Mouse (Mus musculus) hindbrain, postnatal 0 days (tissue): Measurements from ENCODE around the gene Clpsl2. TPM values are rescaled to one million over a fixed set of nuclear protein-coding genes. Genes with fewer than 3 reads are reported as not detected.

Experiments
- ATAC-seq: fragments of 200-750 bp; cut with Nextera tagmentation; 2 replicates; pipeline ENCODE4 v1.8.0; 2017; ENCODE audit warnings: mild to moderate bottlenecking, moderate TSS enrichment, moderate library complexity
- DNase-seq: peaks from one replicate; pipeline ENCODE4 v3.0.0-alpha.2; 2015; ENCODE audit warnings: low spot score
- H3K27ac ChIP-seq: fragments of 300-500 bp; sonication (generic); 2 replicates; pipeline ENCODE4 v1.5.1; 2014; ENCODE audit warnings: mild to moderate bottlenecking
- H3K27me3 ChIP-seq: fragments of 300-500 bp; sonication (generic); 2 replicates; pipeline ENCODE4 v1.6.1; 2014; ENCODE audit warnings: low read length, mixed read lengths; ENCODE audit not compliant: insufficient read depth
- H3K36me3 ChIP-seq: fragments of 300-500 bp; sonication (generic); 2 replicates; pipeline ENCODE4 v1.6.1; 2014; ENCODE audit warnings: low read length, mixed read lengths; ENCODE audit not compliant: insufficient read depth
- H3K4me1 ChIP-seq: fragments of 300-500 bp; sonication (generic); 2 replicates; pipeline ENCODE4 v1.6.1; 2014; ENCODE audit warnings: antibody characterized with exemption, low read length, mixed read lengths; ENCODE audit not compliant: insufficient read depth
- H3K4me2 ChIP-seq: fragments of 300-500 bp; sonication (generic); 2 replicates; pipeline ENCODE4 v1.6.1; 2014; ENCODE audit warnings: low read depth, mild to moderate bottlenecking, low read length, moderate library complexity, mixed read lengths
- H3K4me3 ChIP-seq: fragments of 300-500 bp; sonication (generic); 2 replicates; pipeline ENCODE4 v1.5.1; 2014; ENCODE audit warnings: low read length
- H3K9ac ChIP-seq: fragments of 300-500 bp; sonication (generic); replicated peaks from 2 replicates; pipeline ENCODE4 v1.6.1; 2014; ENCODE audit warnings: mild to moderate bottlenecking, low read length, moderate library complexity, mixed read lengths
- H3K9me3 ChIP-seq: fragments of 300-500 bp; sonication (generic); 2 replicates; pipeline ENCODE4 v1.6.1; 2016; ENCODE audit warnings: low read length, mixed read lengths
- CTCF ChIP-seq: IDR thresholded peaks from 2 replicates; pipeline ENCODE4 v1.5.1; 2016; ENCODE audit warnings: antibody characterized with exemption, control low read depth, low read depth
- WGBS: fragments of 180-500 bp; shearing (Covaris S2); extraction: QIAGEN DNeasy Blood & Tissue Kit; methylation state at CpG from one replicate; pipeline ENCODE4 v1.1.7; 2014; 5-methylcytosine and 5-hydroxymethylcytosine counted together
- polyA plus RNA-seq: library from polyadenylated mRNA; unstranded; fragments of >200 nt; fragmentation: Nextera tagmentation; extraction: Ambion mirVana; gene quantifications from 2 replicates; pipeline ENCODE4 v1.2.1, GENCODE M21; 2015
- total RNA-seq: library from RNA; depleted of rRNA; stranded (reverse); fragments of >200 nt; gene quantifications from 2 replicates; pipeline ENCODE4 v1.2.3, GENCODE M21; 2014

Clpsl2 gene
- total and polyA plus RNA-seq, 2 experiments from 2014 or later, result not detected

DNA sequence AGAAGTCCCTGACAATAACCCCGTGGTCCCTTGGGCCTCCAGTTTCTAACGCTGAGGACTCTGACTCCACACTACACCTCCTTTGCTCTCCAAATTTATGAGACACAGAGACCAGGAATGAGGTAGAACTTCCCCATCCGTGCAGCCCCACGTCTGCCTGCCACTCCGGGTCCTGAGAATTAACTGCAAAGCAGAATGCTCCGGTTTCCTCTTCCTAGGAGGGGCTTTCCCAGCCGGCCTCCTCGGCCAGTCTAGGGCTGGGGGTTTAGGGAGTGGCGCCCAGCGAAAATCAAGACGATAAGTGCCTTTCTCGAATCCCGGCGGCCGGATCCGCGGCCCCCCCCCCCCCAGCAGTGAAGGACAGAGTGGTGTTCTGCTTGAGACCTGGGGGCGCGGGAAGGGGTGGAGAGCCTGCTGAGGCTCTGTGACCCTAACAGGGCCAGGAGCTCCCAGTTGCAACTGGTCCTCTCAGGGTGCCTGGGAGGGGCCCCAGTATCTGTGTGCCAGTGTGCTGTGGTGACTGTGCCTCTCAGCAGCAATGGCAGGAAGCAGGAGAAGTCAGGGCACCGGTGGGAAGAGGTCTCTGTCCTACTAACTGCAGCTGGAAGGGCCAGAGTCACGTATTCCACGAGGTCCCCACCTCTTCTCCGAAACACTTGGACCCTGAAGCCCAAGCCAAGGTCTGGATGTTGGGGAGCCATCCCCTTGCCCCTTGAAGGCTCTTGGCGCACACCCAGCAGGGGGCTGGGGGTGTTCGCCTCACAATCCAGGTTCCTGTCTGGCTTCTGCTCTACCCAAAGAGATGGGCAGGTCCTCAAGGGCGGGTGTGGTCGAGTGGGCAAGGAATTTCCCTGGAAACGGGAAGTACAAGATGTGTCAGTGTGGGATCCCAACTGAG, 38.5 kb upstream of the Clpsl2 start:
- H3K4me1 ChIP-seq, result 0 out of 2 replicates have a peak, but pooled peaks cover 6% of the 10 kb centered on the region
- ATAC-seq (no peak), DNase-seq (no peak)
- H3K9me3 ChIP-seq, result no peaks in the 10 kb centered on the region
- H3K4me3 ChIP-seq, result no peak overlapping the region
- WGBS, result 8% methylated on average over 28 of the region's 28 CpGs
- no peaks in the 10 kb centered on the region for H3K27me3 ChIP-seq
- TF ChIP-seq CTCF, result no peak
- no peak overlapping the region for H3K27ac ChIP-seq
- no peak overlapping the region for H3K9ac ChIP-seq
- peak overlapping the region; percentile 39 for H3K4me2 ChIP-seq
- H3K36me3 ChIP-seq, result no peaks in the 10 kb centered on the region

DNA sequence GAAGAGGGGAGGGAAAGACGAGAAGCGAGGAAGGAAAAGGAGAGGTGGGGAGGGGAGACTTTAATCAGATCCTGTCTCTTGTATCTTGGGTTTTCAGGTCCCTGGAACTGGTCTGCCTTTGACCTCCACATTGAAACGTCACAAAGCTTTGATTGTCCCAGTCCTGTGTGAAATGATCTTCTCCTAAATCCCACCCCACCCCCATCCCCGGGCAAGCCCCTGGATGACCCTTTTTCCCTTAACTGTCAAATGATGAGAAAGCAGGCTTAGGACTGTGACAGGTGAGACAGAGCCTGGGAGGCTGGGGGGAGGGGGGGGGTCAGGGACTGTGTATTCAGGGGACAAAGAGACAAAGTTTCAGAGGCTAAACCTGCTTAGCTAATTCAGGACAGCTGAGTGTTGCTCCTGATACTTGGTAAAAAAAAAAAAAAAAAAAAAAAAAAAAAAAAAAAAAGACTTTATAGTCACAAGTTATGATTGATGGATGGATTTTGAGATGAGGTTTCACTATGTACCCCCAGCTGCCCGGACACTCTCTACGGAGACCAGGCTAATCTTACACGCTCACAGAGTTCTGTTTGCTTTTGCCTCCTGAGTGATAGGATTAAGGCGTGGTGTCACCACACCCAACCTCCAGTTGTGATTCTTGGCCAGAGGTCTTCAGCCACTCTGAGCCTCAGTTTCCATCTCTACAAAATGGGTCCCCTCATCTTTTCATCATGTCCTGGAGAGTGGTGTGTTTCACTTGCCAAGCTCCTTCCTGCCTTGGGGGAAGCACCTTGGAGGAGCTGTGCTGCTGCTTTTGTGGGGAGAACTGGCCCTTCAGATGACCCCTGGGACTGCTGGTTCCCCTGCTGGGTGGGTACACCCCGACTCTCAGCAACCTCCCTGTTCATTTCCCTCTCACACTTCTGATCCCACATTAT, 37.3 kb upstream of the Clpsl2 start:
- Histone ChIP-seq H3K27ac (peak overlapping the region; percentile 41; the same call in 1 of the 2 replicates), H3K4me1 (0 out of 2 replicates have a peak, but pooled peaks cover 6% of the 10 kb centered on the region), H3K36me3 (no peaks in the 10 kb centered on the region), H3K9ac (no peak overlapping the region), H3K4me3 (no peak overlapping the region), H3K4me2 (no peak overlapping the region), H3K27me3 (no peaks in the 10 kb centered on the region), H3K9me3 (no peaks in the 10 kb centered on the region)
- DNase-seq (no peak), ATAC-seq (no peak)
- no peak for TF ChIP-seq CTCF
- WGBS, result 36% methylated on average over 9 of the region's 9 CpGs

DNA sequence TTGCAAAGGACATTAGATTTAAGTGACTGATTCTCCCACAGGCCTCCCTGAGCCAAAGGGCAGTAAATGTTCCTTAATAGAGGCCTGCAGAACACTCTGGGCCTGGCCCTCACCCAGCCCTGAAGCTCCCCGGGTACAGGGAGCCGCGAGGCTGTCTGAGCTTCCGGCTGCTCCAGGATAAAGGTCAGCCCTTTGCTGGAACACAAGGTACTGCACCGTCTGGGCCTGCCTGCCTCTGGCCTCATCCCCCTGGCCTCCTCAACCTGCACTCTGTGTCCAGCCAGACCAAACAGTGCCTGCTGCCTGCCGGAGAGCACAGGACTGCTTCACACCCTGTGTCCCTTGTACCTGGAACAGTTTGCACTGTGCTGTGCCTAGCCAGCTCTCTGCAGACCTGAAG, 36.5 kb upstream of the Clpsl2 start:
- Histone ChIP-seq H3K4me1 (peaks cover 11% of the 10 kb centered on the region; the same call in 1 of the 2 replicates), H3K9ac (no peak overlapping the region), H3K27me3 (no peaks in the 10 kb centered on the region), H3K4me3 (no peak overlapping the region), H3K27ac (0 out of 2 replicates have a peak overlapping the region, but pooled peaks have one; percentile 36), H3K9me3 (no peaks in the 10 kb centered on the region), H3K4me2 (no peak overlapping the region), H3K36me3 (no peaks in the 10 kb centered on the region)
- ATAC-seq (no peak), DNase-seq (no peak)
- WGBS, result 38% methylated on average over 6 of the region's 6 CpGs
- no peak for TF ChIP-seq CTCF

DNA sequence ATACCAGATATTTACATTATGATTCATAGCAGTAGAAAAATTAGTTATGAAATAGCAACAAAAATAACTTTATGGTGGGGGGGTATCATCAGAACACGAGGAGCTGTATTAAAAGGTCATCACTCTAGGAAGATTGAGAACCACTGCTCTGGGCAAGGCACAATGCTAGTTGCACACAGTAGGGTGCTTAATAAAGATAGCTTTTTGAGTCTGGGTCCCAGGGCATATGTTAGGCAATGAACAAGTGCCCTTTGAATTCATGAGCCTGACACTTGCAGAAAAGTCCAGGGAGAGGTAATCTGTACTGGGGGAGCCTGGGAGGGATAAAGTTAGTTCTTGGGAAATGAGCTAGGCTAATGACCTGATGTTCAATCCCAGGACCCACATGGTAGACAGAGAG, 35.9 kb upstream of the Clpsl2 start:
- Histone ChIP-seq H3K27ac (0 out of 2 replicates have a peak overlapping the region, but pooled peaks have one; percentile 36), H3K27me3 (no peaks in the 10 kb centered on the region), H3K4me1 (peaks cover 17% of the 10 kb centered on the region; the same call in 1 of the 2 replicates), H3K4me2 (no peak overlapping the region), H3K36me3 (no peaks in the 10 kb centered on the region), H3K9me3 (no peaks in the 10 kb centered on the region), H3K9ac (no peak overlapping the region), H3K4me3 (no peak overlapping the region)
- no peak for DNase-seq
- no peak for TF ChIP-seq CTCF
- ATAC-seq, result no peak
- WGBS, result 83% methylated on average over 1 of the region's 1 CpGs

DNA sequence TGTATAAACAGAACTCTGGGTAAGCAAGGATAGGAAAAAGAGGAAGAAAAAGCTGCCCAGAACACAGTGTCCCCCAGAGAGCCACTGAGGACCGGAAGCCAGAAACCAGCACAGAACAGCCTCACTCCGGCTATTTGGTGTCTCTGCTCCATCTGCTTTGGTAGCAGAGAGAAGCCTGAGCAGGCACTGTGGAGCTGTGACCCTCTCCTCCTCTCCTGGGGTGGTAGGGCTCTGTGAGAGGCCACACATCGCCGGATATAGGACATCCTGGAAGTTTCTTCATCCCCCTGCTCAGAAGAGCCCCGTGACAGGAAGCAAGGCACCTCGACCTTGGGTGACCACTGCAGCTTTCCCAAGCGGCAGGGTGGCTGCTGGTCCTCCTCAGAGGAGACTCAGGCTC, 35.4 kb upstream of the Clpsl2 start:
- Histone ChIP-seq H3K9me3 (no peaks in the 10 kb centered on the region), H3K27me3 (no peaks in the 10 kb centered on the region), H3K4me1 (peaks cover 17% of the 10 kb centered on the region; the same call in 1 of the 2 replicates), H3K36me3 (no peaks in the 10 kb centered on the region), H3K27ac (peak overlapping the region; percentile 32), H3K9ac (no peak overlapping the region), H3K4me3 (no peak overlapping the region), H3K4me2 (no peak overlapping the region)
- WGBS, result 64% methylated on average over 7 of the region's 7 CpGs
- TF ChIP-seq CTCF, result no peak
- ATAC-seq, result no peak
- no peak for DNase-seq

DNA sequence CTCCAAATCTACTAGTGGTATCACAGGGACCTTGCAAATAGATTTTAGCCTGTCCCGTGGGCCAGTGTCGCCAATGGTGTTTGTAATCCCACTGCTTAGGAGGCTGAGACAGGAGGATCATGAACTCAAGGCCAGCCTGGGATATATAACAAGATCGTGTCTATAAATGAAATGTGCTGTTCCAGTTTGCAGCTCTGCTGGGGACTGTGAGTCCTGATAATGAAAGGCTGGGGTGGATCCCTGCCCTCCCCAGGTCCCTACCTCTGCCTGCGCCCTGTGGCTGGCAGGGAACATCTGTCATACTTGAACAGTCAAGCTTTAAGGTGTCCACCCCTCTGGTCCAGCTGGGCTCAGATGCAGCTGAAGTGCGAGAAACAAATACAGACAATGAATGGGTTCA, 34.7 kb upstream of the Clpsl2 start:
- 60% methylated on average over 5 of the region's 5 CpGs for WGBS
- ATAC-seq, result no peak

More for the DNA sequence above, 34.7 kb upstream of the Clpsl2 start:
- Histone ChIP-seq H3K9ac (no peak overlapping the region), H3K4me1 (peaks cover 17% of the 10 kb centered on the region; the same call in 1 of the 2 replicates), H3K4me3 (no peak overlapping the region), H3K27me3 (no peaks in the 10 kb centered on the region), H3K9me3 (no peaks in the 10 kb centered on the region), H3K27ac (no peak overlapping the region), H3K4me2 (no peak overlapping the region), H3K36me3 (no peaks in the 10 kb centered on the region)
- no peak for TF ChIP-seq CTCF
- no peak for DNase-seq
